Mouse (Mus musculus): ENCODE results near the gene Hdac1. TPM values are rescaled to one million over a fixed set of nuclear protein-coding genes. Genes with fewer than 3 reads are reported as not detected.

Gene Hdac1
- polyA plus RNA-seq, 1 experiment: 96.7 TPM

- Histone ChIP-seq H3K27me3 (ENCODE audit: control insufficient read depth, insufficient read depth, insufficient read length) (no peaks in the 10 kb centered on the region), H3ac (ENCODE audit: control insufficient read depth, insufficient read length, low read depth) (no peak overlapping the region), H3K79me3 (ENCODE audit: low read depth) (no peaks in the 10 kb centered on the region), H3K36me3 (ENCODE audit: control insufficient read depth, insufficient read depth) (no peaks in the 10 kb centered on the region), H3K79me2 (ENCODE audit: control insufficient read depth, insufficient read depth) (no peaks in the 10 kb centered on the region), H3K4me3 (ENCODE audit: insufficient read depth, poor library complexity, severe bottlenecking) (no peak overlapping the region)
- no peak for TF ChIP-seq CEBPB (IDR thresholded peaks at IDR 0.05; ENCODE audit: low read depth)
- no peak for TF ChIP-seq CTCF (IDR thresholded peaks at IDR 0.05; ENCODE audit: control insufficient read depth, insufficient read depth, insufficient read length)
- TF ChIP-seq FOSL1 (IDR thresholded peaks at IDR 0.05; ENCODE audit: insufficient read depth, low read length, poor library complexity, severe bottlenecking): no peak
- TF ChIP-seq MYOG (IDR thresholded peaks at IDR 0.05; ENCODE audit: control insufficient read depth, extremely low read depth, insufficient read length): no peak
- no peak for TF ChIP-seq MAX (IDR thresholded peaks at IDR 0.05)
- TF ChIP-seq USF1 (IDR thresholded peaks at IDR 0.05; ENCODE audit: low read depth): no peak
- no peak for TF ChIP-seq MYOD1 (IDR thresholded peaks at IDR 0.05; ENCODE audit: control insufficient read depth, insufficient read length, low read depth)
Measured at GRCm38 (mm10) chr4:129571551-129572084, 29.1 kb upstream of the Hdac1 start.

GRCm38 (mm10) chr4:129570028-129570427 is 27.5 kb upstream of the Hdac1 start:
- Histone ChIP-seq H3K79me3 (ENCODE audit: low read depth) (no peaks in the 10 kb centered on the region), H3K36me3 (ENCODE audit: control insufficient read depth, insufficient read depth) (no peaks in the 10 kb centered on the region), H3K27me3 (ENCODE audit: control insufficient read depth, insufficient read depth, insufficient read length) (no peaks in the 10 kb centered on the region), H3K79me2 (ENCODE audit: control insufficient read depth, insufficient read depth) (no peaks in the 10 kb centered on the region), H3ac (ENCODE audit: control insufficient read depth, insufficient read length, low read depth) (no peak overlapping the region), H3K4me3 (ENCODE audit: insufficient read depth, poor library complexity, severe bottlenecking) (no peak overlapping the region)
- TF ChIP-seq FOSL1 (IDR thresholded peaks at IDR 0.05; ENCODE audit: insufficient read depth, low read length, poor library complexity, severe bottlenecking) (no peak), MYOD1 (IDR thresholded peaks at IDR 0.05; ENCODE audit: control insufficient read depth, insufficient read length, low read depth) (no peak), USF1 (IDR thresholded peaks at IDR 0.05; ENCODE audit: low read depth) (no peak), CEBPB (IDR thresholded peaks at IDR 0.05; ENCODE audit: low read depth) (no peak), CTCF (IDR thresholded peaks at IDR 0.05; ENCODE audit: control insufficient read depth, insufficient read depth, insufficient read length) (no peak), MAX (IDR thresholded peaks at IDR 0.05) (no peak), MYOG (IDR thresholded peaks at IDR 0.05; ENCODE audit: control insufficient read depth, extremely low read depth, insufficient read length) (no peak)

DNA sequence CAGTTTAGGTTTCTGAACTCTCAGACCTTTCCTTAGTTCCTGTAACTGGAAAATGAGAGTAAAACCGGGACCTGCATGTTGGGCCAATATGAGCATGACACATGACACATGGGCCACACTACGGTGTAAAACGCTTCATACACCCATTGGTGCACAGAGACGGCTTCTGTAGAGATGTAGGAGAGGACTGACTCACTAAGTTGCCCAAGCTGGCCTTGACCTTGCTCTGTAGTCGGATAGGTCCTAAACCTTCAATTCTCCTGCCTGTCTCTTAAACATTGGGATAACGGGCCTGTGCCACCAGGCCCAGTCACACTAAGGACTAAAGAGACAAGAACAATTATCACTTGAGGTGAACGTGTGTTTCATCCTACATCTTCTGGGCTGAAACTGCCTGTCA is 25.9 kb upstream of the Hdac1 start:
- Histone ChIP-seq H3K4me3 (ENCODE audit: insufficient read depth, poor library complexity, severe bottlenecking) (no peak overlapping the region), H3K36me3 (ENCODE audit: control insufficient read depth, insufficient read depth) (no peaks in the 10 kb centered on the region), H3K79me3 (ENCODE audit: low read depth) (no peaks in the 10 kb centered on the region), H3K27me3 (ENCODE audit: control insufficient read depth, insufficient read depth, insufficient read length) (no peaks in the 10 kb centered on the region), H3K79me2 (ENCODE audit: control insufficient read depth, insufficient read depth) (no peaks in the 10 kb centered on the region), H3ac (ENCODE audit: control insufficient read depth, insufficient read length, low read depth) (no peak overlapping the region)
- TF ChIP-seq CTCF (IDR thresholded peaks at IDR 0.05; ENCODE audit: control insufficient read depth, insufficient read depth, insufficient read length) (no peak), MYOG (IDR thresholded peaks at IDR 0.05; ENCODE audit: control insufficient read depth, extremely low read depth, insufficient read length) (no peak), MAX (IDR thresholded peaks at IDR 0.05) (no peak), FOSL1 (IDR thresholded peaks at IDR 0.05; ENCODE audit: insufficient read depth, low read length, poor library complexity, severe bottlenecking) (no peak), CEBPB (IDR thresholded peaks at IDR 0.05; ENCODE audit: low read depth) (no peak)

DNA sequence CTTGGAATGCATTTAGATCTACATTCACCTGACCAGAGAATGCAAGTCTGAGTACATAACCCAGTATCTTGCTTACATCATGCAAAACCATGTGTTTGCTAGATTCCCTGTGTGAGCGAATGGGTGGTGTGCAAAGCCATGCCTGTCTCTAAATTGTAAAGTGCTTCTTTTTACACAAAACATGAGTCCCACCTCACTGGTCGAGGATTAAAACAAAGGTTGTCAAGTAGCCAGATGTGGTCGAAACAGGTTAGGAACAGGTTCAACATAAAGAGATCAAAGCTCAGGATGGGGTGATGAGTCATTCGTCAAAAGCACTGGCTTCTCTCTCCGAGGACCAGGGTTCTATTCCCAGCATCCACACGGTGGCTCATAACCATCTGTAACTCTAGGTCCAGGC is 22.6 kb upstream of the Hdac1 start:
- TF ChIP-seq MYOD1 (IDR thresholded peaks at IDR 0.05; ENCODE audit: control insufficient read depth, insufficient read length, low read depth) (no peak), CTCF (IDR thresholded peaks at IDR 0.05; ENCODE audit: control insufficient read depth, insufficient read depth, insufficient read length) (no peak), MAX (IDR thresholded peaks at IDR 0.05) (no peak), CEBPB (IDR thresholded peaks at IDR 0.05; ENCODE audit: low read depth) (no peak), MYOG (IDR thresholded peaks at IDR 0.05; ENCODE audit: control insufficient read depth, extremely low read depth, insufficient read length) (no peak), FOSL1 (IDR thresholded peaks at IDR 0.05; ENCODE audit: insufficient read depth, low read length, poor library complexity, severe bottlenecking) (no peak), USF1 (IDR thresholded peaks at IDR 0.05; ENCODE audit: low read depth) (no peak)
- Histone ChIP-seq H3K4me3 (ENCODE audit: insufficient read depth, poor library complexity, severe bottlenecking) (no peak overlapping the region), H3K79me3 (ENCODE audit: low read depth) (no peaks in the 10 kb centered on the region), H3K36me3 (ENCODE audit: control insufficient read depth, insufficient read depth) (no peaks in the 10 kb centered on the region), H3ac (ENCODE audit: control insufficient read depth, insufficient read length, low read depth) (no peak overlapping the region), H3K27me3 (ENCODE audit: control insufficient read depth, insufficient read depth, insufficient read length) (no peaks in the 10 kb centered on the region), H3K79me2 (ENCODE audit: control insufficient read depth, insufficient read depth) (no peaks in the 10 kb centered on the region)

GRCm38 (mm10) chr4:129563718-129564117 is 21.2 kb upstream of the Hdac1 start:
- Histone ChIP-seq H3K79me3 (ENCODE audit: low read depth) (no peaks in the 10 kb centered on the region), H3ac (ENCODE audit: control insufficient read depth, insufficient read length, low read depth) (no peak overlapping the region), H3K4me3 (ENCODE audit: insufficient read depth, poor library complexity, severe bottlenecking) (no peak overlapping the region), H3K27me3 (ENCODE audit: control insufficient read depth, insufficient read depth, insufficient read length) (no peaks in the 10 kb centered on the region), H3K36me3 (ENCODE audit: control insufficient read depth, insufficient read depth) (no peaks in the 10 kb centered on the region), H3K79me2 (ENCODE audit: control insufficient read depth, insufficient read depth) (no peaks in the 10 kb centered on the region)
- TF ChIP-seq FOSL1 (IDR thresholded peaks at IDR 0.05; ENCODE audit: insufficient read depth, low read length, poor library complexity, severe bottlenecking): no peak
- TF ChIP-seq CEBPB (IDR thresholded peaks at IDR 0.05; ENCODE audit: low read depth): no peak
- no peak for TF ChIP-seq MAX (IDR thresholded peaks at IDR 0.05)
- TF ChIP-seq CTCF (IDR thresholded peaks at IDR 0.05; ENCODE audit: control insufficient read depth, insufficient read depth, insufficient read length): no peak
- no peak for TF ChIP-seq USF1 (IDR thresholded peaks at IDR 0.05; ENCODE audit: low read depth)
- TF ChIP-seq MYOG (IDR thresholded peaks at IDR 0.05; ENCODE audit: control insufficient read depth, extremely low read depth, insufficient read length): no peak
- no peak for TF ChIP-seq MYOD1 (IDR thresholded peaks at IDR 0.05; ENCODE audit: control insufficient read depth, insufficient read length, low read depth)

GRCm38 (mm10) chr4:129561184-129561583 is 18.7 kb upstream of the Hdac1 start:
- Histone ChIP-seq H3K79me3 (ENCODE audit: low read depth) (no peaks in the 10 kb centered on the region), H3K4me3 (ENCODE audit: insufficient read depth, poor library complexity, severe bottlenecking) (no peak overlapping the region), H3K36me3 (ENCODE audit: control insufficient read depth, insufficient read depth) (no peaks in the 10 kb centered on the region), H3K27me3 (ENCODE audit: control insufficient read depth, insufficient read depth, insufficient read length) (no peaks in the 10 kb centered on the region), H3K79me2 (ENCODE audit: control insufficient read depth, insufficient read depth) (no peaks in the 10 kb centered on the region), H3ac (ENCODE audit: control insufficient read depth, insufficient read length, low read depth) (no peak overlapping the region)
- TF ChIP-seq MYOG (IDR thresholded peaks at IDR 0.05; ENCODE audit: control insufficient read depth, extremely low read depth, insufficient read length) (no peak), CTCF (IDR thresholded peaks at IDR 0.05; ENCODE audit: control insufficient read depth, insufficient read depth, insufficient read length) (no peak), MYOD1 (IDR thresholded peaks at IDR 0.05; ENCODE audit: control insufficient read depth, insufficient read length, low read depth) (no peak)
